Mouse (Mus musculus): ENCODE data around the gene Dctn3. TPM values are rescaled to one million over a fixed set of nuclear protein-coding genes. Genes with fewer than 3 reads are reported as not detected.

The Dctn3 gene
- polyA plus RNA-seq (2017; shearing (Covaris generic)) = 100 to 1,000 TPM; 138 to 139 TPM

GRCm38 (mm10) chr4:41722918-41723351 is at the start of gene Dctn3:
Gene Dctn3, minus strand, starts transcription at chr4:41723170.

GRCm38 (mm10) chr4:41755338-41756305 is 32.7 kb upstream of the Dctn3 start, which contains the start of gene Sigmar1:
Gene Sigmar1, minus strand, starts transcription at chr4:41756157.

GRCm38 (mm10) chr4:41754797-41755337 is 31.9 kb upstream of the Dctn3 start, which contains the start of gene Galt:
Gene Galt, plus strand, starts transcription at chr4:41755228.

GRCm38 (mm10) chr4:41731052-41731765 is 8.2 kb upstream of the Dctn3 start, which contains the start of gene Arid3c:
Gene Arid3c, minus strand, starts transcription at chr4:41731142.

GRCm38 (mm10) chr4:41713197-41714067 is 9.5 kb downstream of the Dctn3 start, which contains the start of gene Rpp25l:
Gene Rpp25l, minus strand, starts transcription at chr4:41713534.

GRCm38 (mm10) chr4:41699783-41700182 is 23.2 kb downstream of the Dctn3 start, which contains the start of gene Il11ra1:
Gene Il11ra1, plus strand, starts transcription at chr4:41699989.

GRCm38 (mm10) chr4:41696930-41697841 is 25.8 kb downstream of the Dctn3 start, which contains the start of gene Cntfr:
Gene Cntfr, minus strand, starts transcription at chr4:41697089.

Other genes starting within 250 kb of the Dctn3 start
- under 1 TPM; 0.24 to 0.72 TPM for gene AI464131, start 220.1 kb downstream of the Dctn3 start, polyA plus RNA-seq (2017; shearing (Covaris generic))
- gene 1110017D15Rik, start 205.8 kb downstream of the Dctn3 start, polyA plus RNA-seq (2017; shearing (Covaris generic)) = not detected
- 1 to 10 TPM; 3.1 to 3.5 TPM for gene Fam219a, start 153.6 kb downstream of the Dctn3 start, polyA plus RNA-seq (2017; shearing (Covaris generic))
- gene Dnaic1, start 153.4 kb downstream of the Dctn3 start, polyA plus RNA-seq (2017; shearing (Covaris generic)) = not detected
- under 1 TPM in 1 of 2 experiments, not detected in 1; 0.50 TPM for gene Enho, start 82.8 kb downstream of the Dctn3 start, polyA plus RNA-seq (2017; shearing (Covaris generic))
- not detected for gene Cntfr, start 26.1 kb downstream of the Dctn3 start, polyA plus RNA-seq (2017; shearing (Covaris generic))
- 1 to 10 TPM; 2.7 to 5.1 TPM for gene Il11ra1, start 23.2 kb downstream of the Dctn3 start, polyA plus RNA-seq (2017; shearing (Covaris generic))
- gene Rpp25l, start 9.6 kb downstream of the Dctn3 start, polyA plus RNA-seq (2017; shearing (Covaris generic)) = 10 to 100 TPM; 45.8 to 48.4 TPM
- gene Arid3c, start 8.0 kb upstream of the Dctn3 start, polyA plus RNA-seq (2017; shearing (Covaris generic)) = not detected
- 10 to 100 TPM; 67.6 to 86.4 TPM for gene Galt, start 32.1 kb upstream of the Dctn3 start, polyA plus RNA-seq (2017; shearing (Covaris generic))
- gene Sigmar1, start 33.0 kb upstream of the Dctn3 start, polyA plus RNA-seq (2017; shearing (Covaris generic)) = 10 to 100 TPM; 21.2 to 31.7 TPM
- gene Ccl27a, start 51.1 kb upstream of the Dctn3 start, polyA plus RNA-seq (2017; shearing (Covaris generic)) = 1 to 10 TPM; 5.6 to 8.4 TPM
- gene Gm21541, start 180.4 kb upstream of the Dctn3 start, polyA plus RNA-seq (2017; shearing (Covaris generic)) = not detected
- 1 to 10 TPM in 1 of 2 experiments, under 1 TPM in 1; 0.72 to 1.6 TPM for gene Gm20878, start 218.4 kb upstream of the Dctn3 start, polyA plus RNA-seq (2017; shearing (Covaris generic))
- not detected for gene Fam205a4, start 242.9 kb upstream of the Dctn3 start, polyA plus RNA-seq (2017; shearing (Covaris generic))

Data from activated CD4-positive, CD25-positive, alpha-beta regulatory T cell (primary cell).